Mouse (Mus musculus): ENCODE measurements around the gene Htr3b.

Gene Htr3b

GRCm38 (mm10) chr9:48928781-48929180, 36.0 kb downstream of the Htr3b start:
- no peak for DNase-seq (ENCODE audit: low spot score)

DNA sequence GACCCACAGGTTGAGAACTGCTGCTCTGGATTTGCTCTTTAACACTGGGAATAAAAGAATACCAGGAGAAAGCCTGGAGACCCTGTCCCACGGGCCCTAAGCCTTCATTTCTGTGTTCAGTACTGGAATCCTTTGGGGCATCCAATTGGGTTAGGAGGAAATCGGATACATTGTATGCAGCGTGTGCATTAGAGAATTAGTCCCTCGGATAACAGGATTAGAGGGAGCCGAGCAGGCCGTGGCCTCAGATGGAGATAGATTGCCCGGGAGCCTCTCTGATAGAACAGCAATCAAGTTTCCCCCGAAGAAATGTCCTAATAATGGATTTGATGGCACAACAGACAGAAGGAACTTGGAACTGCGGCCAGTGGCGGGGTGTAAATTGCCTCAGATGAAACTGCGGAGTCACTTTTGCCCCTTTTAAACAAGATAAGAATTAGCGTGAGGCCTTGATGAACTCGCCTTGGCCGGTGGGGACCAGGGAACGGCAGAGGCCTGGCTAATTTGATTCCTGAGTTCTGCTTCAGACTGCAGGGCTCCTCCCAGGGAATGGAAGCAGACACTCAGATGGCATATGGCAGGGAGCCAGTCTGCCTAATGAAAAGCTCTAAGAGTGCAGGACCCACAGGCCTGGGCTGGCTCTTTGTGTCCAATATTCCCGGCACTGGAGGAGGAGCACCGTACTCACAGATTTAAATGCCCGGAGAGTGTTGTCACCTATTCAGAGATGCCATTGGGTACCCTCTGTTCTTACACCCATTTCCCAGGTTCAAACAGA, 48.6 kb downstream of the Htr3b start:
- DNase-seq (ENCODE audit: low spot score) = no peak

DNA sequence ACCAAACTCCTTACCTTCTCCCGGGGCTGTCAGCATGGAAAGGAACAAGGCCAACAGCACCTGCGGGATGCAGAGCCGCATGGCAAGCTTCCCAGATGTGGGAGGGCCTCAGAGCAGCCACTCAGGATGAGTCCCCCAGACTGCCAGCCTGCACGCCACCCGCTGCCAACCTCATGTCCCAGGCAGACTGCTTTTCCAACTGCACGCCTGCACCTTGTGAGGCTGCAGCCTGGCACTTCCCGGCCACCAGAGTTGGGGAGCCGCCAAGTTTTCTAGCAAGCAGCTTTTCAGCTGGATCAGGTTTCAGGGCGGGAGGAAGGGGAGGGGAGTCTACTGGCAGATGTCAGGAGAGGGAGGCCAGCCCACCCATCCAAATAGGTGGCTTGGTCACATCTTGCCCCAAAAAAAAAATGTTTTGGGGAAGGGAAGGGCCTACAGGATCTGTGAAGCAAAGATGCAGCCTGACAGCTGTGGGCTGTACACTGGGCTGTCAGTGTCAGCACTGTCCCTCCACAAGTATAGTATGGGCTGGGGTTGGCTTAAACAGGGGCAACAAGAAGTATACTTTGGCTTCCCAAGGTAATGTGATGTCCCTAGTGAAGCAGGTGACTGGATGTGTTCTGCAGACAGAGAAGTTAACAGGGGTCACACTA, 53.8 kb downstream of the Htr3b start, which contains the start of gene Htr3a:
Htr3a (minus strand) TSS at position 215 of the 653 bp plus-strand sequence.
- DNase-seq (ENCODE audit: low spot score) = peak; percentile 29

DNA sequence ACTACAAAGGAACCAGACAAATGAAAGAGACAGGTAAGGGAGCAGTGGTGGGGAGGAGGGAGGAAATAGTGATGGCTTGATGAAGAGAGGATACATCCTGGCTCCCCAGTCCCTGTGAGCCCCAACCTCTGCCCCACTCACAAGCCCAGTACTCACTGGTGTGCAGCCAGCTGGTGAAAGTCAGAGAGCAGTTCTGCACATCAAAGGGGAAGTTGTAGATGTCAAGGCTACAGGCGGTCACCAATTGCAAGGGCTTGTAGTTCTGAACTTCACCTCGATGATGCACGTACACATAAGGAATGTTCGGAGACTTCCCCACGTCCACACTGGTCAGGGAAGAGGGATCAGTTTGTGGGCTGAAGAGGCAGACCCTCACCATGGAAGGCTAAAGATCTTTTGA, 60.4 kb downstream of the Htr3b start:
- no peak for DNase-seq (ENCODE audit: low spot score)

DNA sequence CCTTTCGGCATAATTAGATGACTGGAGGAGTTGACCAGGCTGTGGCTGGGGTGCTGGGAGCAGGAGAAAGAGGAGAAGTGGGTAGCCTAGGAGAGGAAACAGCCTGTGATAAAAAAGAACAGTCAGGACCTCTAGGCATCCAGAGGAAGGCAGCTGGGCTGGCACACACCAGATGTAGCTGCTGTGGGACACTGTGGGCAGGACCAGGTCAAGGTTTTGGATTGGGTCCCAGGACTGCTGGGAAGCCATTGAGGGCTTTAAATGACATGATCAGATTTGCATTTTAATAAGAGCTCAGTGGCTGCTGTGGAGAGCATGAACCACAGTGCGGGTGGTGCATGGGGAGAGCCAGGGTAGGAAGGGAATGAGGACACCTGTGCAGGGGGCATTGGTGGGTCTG, 61.0 kb downstream of the Htr3b start:
- no peak for DNase-seq (ENCODE audit: low spot score)

DNA sequence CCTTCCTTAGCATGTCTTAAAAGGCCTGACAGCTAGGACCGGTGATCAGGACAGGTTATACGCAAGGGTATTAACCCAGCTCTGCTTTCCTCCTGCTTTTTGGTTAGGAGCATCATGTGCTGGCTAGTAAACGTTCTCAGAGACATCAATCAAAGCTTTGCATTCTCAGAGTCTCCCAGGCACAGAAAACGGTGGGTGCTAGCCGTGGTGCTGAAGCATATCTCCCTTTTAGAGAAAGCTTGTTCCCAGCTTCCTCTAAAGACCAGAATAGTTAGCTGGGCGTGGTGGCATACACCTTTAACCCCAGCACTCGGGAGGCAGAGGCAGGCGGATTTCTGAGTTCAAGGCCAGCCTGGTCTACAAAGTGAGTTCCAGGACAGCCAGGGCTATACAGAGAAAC, 66.2 kb downstream of the Htr3b start:
- DNase-seq (ENCODE audit: low spot score) = peak; percentile 31

GRCm38 (mm10) chr9:48895819-48896536, 68.8 kb downstream of the Htr3b start:
- no peak for DNase-seq (ENCODE audit: low spot score)

GRCm38 (mm10) chr9:48894755-48895154, 70.0 kb downstream of the Htr3b start:
- DNase-seq (ENCODE audit: low spot score) = no peak

DNA sequence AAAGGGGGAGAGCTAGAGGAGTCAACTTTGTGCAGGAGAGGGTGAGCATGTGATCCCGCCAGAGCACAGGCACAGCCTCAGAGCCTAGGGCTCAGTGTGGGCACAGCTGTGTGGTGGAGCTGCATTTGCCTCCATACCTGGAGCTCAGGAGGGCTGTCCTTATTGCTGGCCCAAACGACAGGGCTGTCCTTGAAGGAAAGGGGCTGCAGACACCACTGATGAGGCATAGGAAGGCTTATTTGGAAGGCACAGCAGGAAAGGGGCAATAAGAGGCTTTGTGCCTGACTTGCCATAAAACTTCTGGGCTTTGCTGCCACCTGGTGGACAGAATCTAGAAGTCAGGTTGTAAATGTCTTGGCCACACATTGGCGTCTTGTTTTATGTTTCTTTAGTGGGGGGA, 70.8 kb downstream of the Htr3b start:
- DNase-seq (ENCODE audit: low spot score) = peak; percentile 45

DNA sequence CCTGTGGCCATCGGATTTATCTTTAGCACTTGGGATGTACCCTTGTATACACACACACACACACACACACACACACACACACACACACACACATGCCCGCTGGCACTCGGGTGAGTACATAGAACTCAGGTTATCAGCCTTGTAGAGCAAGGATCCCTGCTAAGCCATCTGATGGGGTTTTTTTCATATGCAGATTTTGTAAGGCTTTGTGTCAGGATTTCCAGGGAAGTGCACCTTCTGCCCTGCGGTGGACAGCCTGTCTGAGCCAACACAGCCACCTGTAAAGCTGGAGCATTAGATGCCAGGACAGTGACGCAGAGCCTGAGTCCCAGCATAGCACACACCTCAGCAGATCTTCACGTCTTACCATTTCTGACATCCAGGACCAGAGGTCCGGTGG, 75.7 kb downstream of the Htr3b start:
- no peak for DNase-seq (ENCODE audit: low spot score)

Measured in ovary, postnatal 36 days (tissue).